Mouse (Mus musculus) midbrain, embryonic 16.5 days (tissue): ENCODE measurements around the gene Dclk1. TPM values are rescaled to one million over a fixed set of nuclear protein-coding genes. Genes with fewer than 3 reads are reported as not detected.

Experiments
- ATAC-seq: fragments of 200-750 bp; cut with Nextera tagmentation; 2 replicates; pipeline ENCODE4 v1.8.0; 2017; ENCODE audit warnings: moderate TSS enrichment
- H3K27ac ChIP-seq: fragments of 300-500 bp; sonication (generic); 2 replicates; pipeline ENCODE4 v1.5.1; 2014; ENCODE audit warnings: mild to moderate bottlenecking, low read length, mixed read lengths
- H3K27me3 ChIP-seq: fragments of 300-500 bp; sonication (generic); 2 replicates; pipeline ENCODE4 v1.6.1; 2014; ENCODE audit warnings: low read depth, low read length, mixed read lengths; ENCODE audit not compliant: control insufficient read depth, insufficient read depth
- H3K36me3 ChIP-seq: fragments of 300-500 bp; sonication (generic); 2 replicates; pipeline ENCODE4 v1.6.1; 2014; ENCODE audit warnings: mild to moderate bottlenecking, low read length, moderate library complexity, mixed read lengths; ENCODE audit not compliant: control insufficient read depth, insufficient read depth
- H3K4me1 ChIP-seq: fragments of 300-500 bp; sonication (generic); 2 replicates; pipeline ENCODE4 v1.6.1; 2014; ENCODE audit warnings: mild to moderate bottlenecking, low read length, mixed read lengths; ENCODE audit not compliant: control insufficient read depth, insufficient read depth
- H3K4me2 ChIP-seq: fragments of 300-500 bp; sonication (generic); 2 replicates; pipeline ENCODE4 v1.6.1; 2014; ENCODE audit warnings: mild to moderate bottlenecking, low read length, mixed read lengths
- H3K4me3 ChIP-seq: fragments of 300-500 bp; sonication (generic); 2 replicates; pipeline ENCODE4 v1.5.1; 2014; ENCODE audit warnings: low read depth, mild to moderate bottlenecking, low read length, moderate library complexity, mixed read lengths
- H3K9ac ChIP-seq: fragments of 300-500 bp; sonication (generic); 2 replicates; pipeline ENCODE4 v1.6.1; 2014; ENCODE audit warnings: low read depth, low read length, mixed read lengths
- H3K9me3 ChIP-seq: fragments of 300-500 bp; sonication (generic); replicated peaks from 2 replicates; pipeline ENCODE4 v1.6.1; 2014; ENCODE audit warnings: mild to moderate bottlenecking, low read length, mixed read lengths; ENCODE audit not compliant: control insufficient read depth, poor library complexity, severe bottlenecking
- WGBS: fragments of 180-500 bp; shearing (Covaris S2); extraction: QIAGEN DNeasy Blood & Tissue Kit; methylation state at CpG from one replicate; pipeline ENCODE4 v1.1.7; 2014; 5-methylcytosine and 5-hydroxymethylcytosine counted together
- polyA plus RNA-seq: library from polyadenylated mRNA; unstranded; fragments of >200 nt; fragmentation: Nextera tagmentation; extraction: Ambion mirVana; gene quantifications from 2 replicates; pipeline ENCODE4 v1.2.1, GENCODE M21; 2015

Gene Dclk1
- polyA plus RNA-seq, 1 experiment from 2014 or later, result 293 TPM

DNA sequence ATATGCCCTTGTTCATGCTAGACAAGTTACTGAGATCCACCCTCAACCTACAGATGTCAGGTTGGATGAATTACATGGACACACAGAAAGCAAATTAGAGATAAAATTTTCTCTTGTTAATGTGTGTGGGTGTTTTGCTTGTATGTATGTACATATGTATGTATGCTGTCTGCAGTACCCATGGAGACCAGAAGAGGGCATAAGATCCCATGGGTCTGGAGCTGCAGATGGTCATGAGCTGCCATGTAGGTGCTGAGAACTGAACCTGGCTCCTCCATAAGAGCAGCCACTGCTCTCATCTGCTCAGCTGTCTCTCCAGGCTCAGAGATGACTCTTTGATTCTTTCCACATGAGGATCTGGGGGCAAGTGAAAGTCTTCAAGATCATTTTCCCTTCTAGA, 89.5 kb downstream of the Dclk1 start:
- H3K9ac ChIP-seq, result no peak overlapping the region
- no peaks in the 10 kb centered on the region for H3K9me3 ChIP-seq
- H3K27ac ChIP-seq, result no peak overlapping the region
- H3K27me3 ChIP-seq, result no peaks in the 10 kb centered on the region
- no peak overlapping the region for H3K4me3 ChIP-seq
- H3K36me3 ChIP-seq, result no peaks in the 10 kb centered on the region
- no peak overlapping the region for H3K4me2 ChIP-seq
- H3K4me1 ChIP-seq, result no peaks in the 10 kb centered on the region
- ATAC-seq, result no peak

- Histone ChIP-seq H3K27me3 (no peaks in the 10 kb centered on the region), H3K4me1 (no peaks in the 10 kb centered on the region), H3K9ac (no peak overlapping the region), H3K9me3 (no peaks in the 10 kb centered on the region), H3K4me3 (no peak overlapping the region), H3K4me2 (no peak overlapping the region), H3K27ac (no peak overlapping the region), H3K36me3 (no peaks in the 10 kb centered on the region)
- WGBS, result 85% methylated on average over 3 of the region's 3 CpGs
- no peak for ATAC-seq
Observed at GRCm38 (mm10) chr3:55333511-55333910, 91.3 kb downstream of the Dclk1 start.

DNA sequence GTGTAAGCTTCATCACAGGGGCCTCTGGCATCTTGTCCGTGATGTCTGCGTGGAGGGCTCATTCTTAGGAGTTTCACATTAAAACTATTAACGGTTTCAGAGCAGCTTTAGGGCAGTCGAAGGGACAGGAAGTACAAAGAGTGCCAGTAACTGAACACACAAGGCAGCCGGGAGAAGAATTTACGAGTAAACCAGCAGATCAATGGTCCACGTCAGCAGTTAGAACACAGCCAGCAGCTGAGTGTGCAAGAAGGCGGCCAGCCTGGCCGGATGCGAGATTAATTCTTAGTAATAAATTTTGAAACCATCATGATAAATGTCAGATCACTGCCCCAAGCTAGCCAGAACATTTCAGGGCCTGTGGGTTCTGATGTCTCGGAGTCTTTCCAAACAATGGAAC, 94.7 kb downstream of the Dclk1 start:
- H3K4me3 ChIP-seq, result no peak overlapping the region
- 93% methylated on average over 11 of the region's 11 CpGs for WGBS
- peaks cover 6% of the 10 kb centered on the region for H3K4me1 ChIP-seq

DNA sequence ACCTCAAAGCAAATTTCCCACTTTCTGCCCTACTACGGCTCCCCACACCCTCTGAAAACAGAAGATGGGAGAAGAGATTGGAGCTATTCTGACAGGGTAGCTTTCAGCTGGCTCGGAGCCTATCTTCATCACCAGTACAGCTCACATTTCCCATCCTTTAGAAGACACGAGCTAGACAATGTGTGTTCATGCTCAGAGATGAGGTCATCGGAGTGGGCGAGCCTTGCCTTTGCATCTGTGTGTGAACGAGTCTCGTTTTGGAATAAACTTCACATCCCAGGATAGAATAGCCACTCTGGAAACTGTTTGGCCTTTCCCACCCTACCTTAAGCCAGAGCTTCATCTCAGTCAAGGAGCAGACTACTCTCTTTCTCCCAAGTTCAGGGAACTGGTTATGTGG, 95.5 kb downstream of the Dclk1 start:
- no peaks in the 10 kb centered on the region for H3K27me3 ChIP-seq
- 93% methylated on average over 7 of the region's 7 CpGs for WGBS
- H3K9ac ChIP-seq, result no peak overlapping the region
- ATAC-seq, result no peak
- no peaks in the 10 kb centered on the region for H3K9me3 ChIP-seq
- no peak overlapping the region for H3K4me3 ChIP-seq
- H3K4me2 ChIP-seq, result no peak overlapping the region
- peaks cover 12% of the 10 kb centered on the region for H3K4me1 ChIP-seq
- H3K27ac ChIP-seq, result no peak overlapping the region
- no peaks in the 10 kb centered on the region for H3K36me3 ChIP-seq

More for the DNA sequence above, 94.7 kb downstream of the Dclk1 start:
- ATAC-seq, result no peak
- Histone ChIP-seq H3K9ac (no peak overlapping the region), H3K4me2 (no peak overlapping the region), H3K27me3 (no peaks in the 10 kb centered on the region), H3K9me3 (no peaks in the 10 kb centered on the region), H3K36me3 (no peaks in the 10 kb centered on the region), H3K27ac (no peak overlapping the region)

GRCm38 (mm10) chr3:55342445-55342844, 100.3 kb downstream of the Dclk1 start:
- H3K27me3 ChIP-seq, result no peaks in the 10 kb centered on the region
- no peaks in the 10 kb centered on the region for H3K36me3 ChIP-seq
- no peak overlapping the region for H3K4me3 ChIP-seq
- peaks cover 26% of the 10 kb centered on the region for H3K4me1 ChIP-seq
- no peak overlapping the region for H3K9ac ChIP-seq
- H3K9me3 ChIP-seq, result no peaks in the 10 kb centered on the region
- H3K27ac ChIP-seq, result no peak overlapping the region
- no peak overlapping the region for H3K4me2 ChIP-seq
- 67% methylated on average over 4 of the region's 4 CpGs for WGBS
- no peak for ATAC-seq

- Histone ChIP-seq H3K4me2 (peak overlapping the region; percentile 48), H3K4me1 (peaks cover 63% of the 10 kb centered on the region), H3K27me3 (no peaks in the 10 kb centered on the region), H3K9ac (peak overlapping the region; percentile 52; the same call in 1 of the 2 replicates), H3K27ac (peak overlapping the region; percentile 90), H3K9me3 (no peaks in the 10 kb centered on the region), H3K4me3 (no peak overlapping the region), H3K36me3 (no peaks in the 10 kb centered on the region)
- peak; percentile 37 for ATAC-seq
- WGBS, result 6% methylated on average over 16 of the region's 16 CpGs
Observed at GRCm38 (mm10) chr3:55347371-55348025, 105.3 kb downstream of the Dclk1 start.

DNA sequence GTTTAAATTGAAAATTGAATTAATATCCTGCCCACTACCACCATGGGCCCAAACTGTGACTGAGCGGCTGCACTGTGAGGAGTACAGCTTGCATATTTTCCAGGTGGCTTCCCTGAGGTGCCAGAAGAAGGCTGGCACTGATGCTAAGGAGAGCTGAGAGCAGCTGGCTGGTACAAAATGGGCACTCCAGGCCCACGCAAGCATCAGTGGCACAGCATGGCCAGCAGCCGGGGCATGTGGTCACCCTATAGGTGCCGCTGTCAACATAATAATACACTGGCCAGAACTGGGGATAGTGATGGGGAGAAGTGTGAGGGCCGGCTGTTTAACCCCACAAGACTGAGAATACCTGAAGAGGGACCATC, 105.8 kb downstream of the Dclk1 start:
- WGBS, result 64% methylated on average over 5 of the region's 5 CpGs
- no peaks in the 10 kb centered on the region for H3K27me3 ChIP-seq
- H3K4me1 ChIP-seq, result peaks cover 67% of the 10 kb centered on the region
- peak overlapping the region; percentile 48 for H3K4me2 ChIP-seq
- no peaks in the 10 kb centered on the region for H3K9me3 ChIP-seq
- H3K9ac ChIP-seq, result no peak overlapping the region
- H3K27ac ChIP-seq, result peak overlapping the region; percentile 90
- no peaks in the 10 kb centered on the region for H3K36me3 ChIP-seq
- H3K4me3 ChIP-seq, result no peak overlapping the region
- peak; percentile 21 for ATAC-seq

DNA sequence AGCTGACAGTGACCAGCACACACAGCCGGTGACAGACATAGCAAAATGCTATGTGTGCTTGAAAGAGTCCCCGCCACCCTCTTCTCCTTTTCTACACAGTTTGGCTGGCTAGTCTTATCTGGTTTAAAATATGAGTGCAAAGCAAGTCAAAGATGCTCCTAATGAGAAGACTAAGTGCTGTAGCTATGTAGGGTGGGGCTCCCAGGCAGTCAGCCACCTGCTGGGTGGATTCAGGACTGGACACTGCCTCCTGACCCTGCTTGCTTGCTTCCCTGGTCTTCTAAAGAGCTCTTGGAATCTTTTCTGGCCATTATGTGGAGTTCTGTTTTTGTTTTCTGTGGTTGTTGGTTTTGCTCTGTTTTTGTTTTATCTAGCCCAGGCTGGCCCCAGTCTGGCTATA, 108.0 kb downstream of the Dclk1 start:
- 72% methylated on average over 2 of the region's 2 CpGs for WGBS
- Histone ChIP-seq H3K36me3 (no peaks in the 10 kb centered on the region), H3K27me3 (no peaks in the 10 kb centered on the region), H3K27ac (peak overlapping the region; percentile 8), H3K9ac (no peak overlapping the region), H3K4me3 (no peak overlapping the region), H3K4me1 (peaks cover 84% of the 10 kb centered on the region), H3K9me3 (no peaks in the 10 kb centered on the region), H3K4me2 (no peak overlapping the region)
- no peak for ATAC-seq

DNA sequence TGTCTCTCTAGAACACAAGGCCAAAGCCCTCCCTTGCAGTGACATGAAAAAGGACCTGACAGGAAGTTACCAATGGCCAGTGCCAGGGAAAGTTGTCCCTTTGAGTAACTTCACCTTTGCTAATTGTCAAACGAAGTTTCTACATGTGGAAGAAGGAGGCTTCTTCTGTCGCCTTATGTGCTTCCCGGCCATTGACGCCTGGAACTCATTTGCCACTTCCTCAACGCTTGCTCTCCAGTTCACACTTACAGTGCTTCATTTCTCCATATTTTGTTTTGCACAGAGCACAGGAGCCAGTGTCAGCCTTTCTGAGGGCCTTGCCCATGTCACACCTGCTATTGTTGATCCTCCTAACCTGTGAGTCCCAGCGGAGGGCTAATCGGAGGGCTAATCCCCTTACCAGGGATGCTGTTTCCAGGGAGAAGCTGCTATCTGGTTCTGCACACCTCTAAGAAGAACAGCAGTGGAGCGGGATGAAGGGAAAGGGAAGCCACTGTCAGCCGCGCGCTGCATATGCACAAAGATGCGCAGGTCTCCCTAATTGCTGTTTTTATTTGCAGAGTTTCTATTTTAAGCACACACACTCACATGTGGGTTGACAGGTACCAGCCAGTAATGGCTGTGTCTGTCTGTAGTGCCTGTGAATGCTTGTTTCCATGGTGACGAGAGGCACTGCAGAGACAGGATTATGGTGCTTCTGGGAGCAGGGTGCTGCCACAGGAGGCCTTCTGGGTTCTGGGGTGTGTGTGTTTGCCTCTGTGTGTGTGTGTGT, 109.3 kb downstream of the Dclk1 start:
- 26% methylated on average over 13 of the region's 13 CpGs for WGBS
- Histone ChIP-seq H3K4me1 (peaks cover 80% of the 10 kb centered on the region), H3K9me3 (no peaks in the 10 kb centered on the region), H3K4me2 (peak overlapping the region; percentile 41), H3K27me3 (no peaks in the 10 kb centered on the region), H3K27ac (peak overlapping the region; percentile 93), H3K36me3 (no peaks in the 10 kb centered on the region), H3K9ac (peak overlapping the region; percentile 27), H3K4me3 (no peak overlapping the region)
- ATAC-seq, result peak; percentile 89
